9 mouse cellular contexts compared by ENCODE assay signal in the genomic region with DNA sequence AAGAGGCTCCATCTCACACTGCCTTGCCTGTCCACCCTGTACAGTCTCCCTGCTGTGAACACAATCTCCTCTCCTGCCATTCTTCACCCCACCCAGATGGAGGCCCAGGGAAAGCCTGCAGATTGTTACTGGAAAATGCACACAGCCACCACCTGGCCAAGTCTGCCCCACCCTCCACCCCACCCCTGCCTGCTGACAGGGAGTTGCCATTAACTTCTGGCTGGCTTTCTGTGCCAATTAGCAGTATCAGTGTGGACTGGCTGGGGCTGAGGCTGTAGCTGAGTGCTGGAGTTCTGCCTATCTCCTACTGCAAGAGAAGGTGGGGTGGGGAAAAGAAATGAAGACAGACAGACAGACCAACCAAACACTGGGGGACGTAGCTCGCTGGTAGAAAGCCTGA. TPM values are rescaled to one million over a fixed set of nuclear protein-coding genes. Genes with fewer than 3 reads are reported as not detected.
DNase-seq lines count a peak whose midpoint lies in the region; ATAC-seq and TF ChIP-seq lines count a peak whose summit lies in the region.
"Had no signal": no experiment of that assay in that cellular context is flagged by ENCODE, and none has a peak within 500 bp of the region (broad histone marks: within the 10 kb centered on the region; RNA-seq: fewer than 3 reads in every experiment).

No protein-coding gene starts in this region.

- no peak overlapping the region for H3K4me3 ChIP-seq in G1E (ENCODE audit: low read depth, low read length)
- H3K4me3 ChIP-seq in intestine, embryonic 14.5 days (ENCODE audit: low read depth, low read length), result no peak overlapping the region
- H3K4me3 ChIP-seq in liver, embryonic 16.5 days (ENCODE audit: low read depth, low read length), result 0 out of 2 replicates have a peak overlapping the region, but pooled peaks have one; percentile 5

- 57% methylated on average over 2 of the region's 2 CpGs for WGBS in intestine, embryonic 14.5 days
- 24% methylated on average over 2 of the region's 2 CpGs for WGBS in liver, embryonic 16.5 days (ENCODE audit: insufficient replicate concordance)

- no peak overlapping the region for H3K9ac ChIP-seq in intestine, embryonic 14.5 days (ENCODE audit: low read length)
- H3K9ac ChIP-seq in liver, embryonic 16.5 days (ENCODE audit: low read depth, low read length), result peak overlapping the region; percentile 56

- DNase-seq in G1E (ENCODE audit: low spot score), result peak; percentile 37
- DNase-seq in c-Kit-negative CD71-positive TER-119-positive erythroid progenitor cells, embryonic 14.5 days (ENCODE audit: low read depth, low spot score), result peak; percentile 65
- no peak for DNase-seq in intestine, embryonic 14.5 days (ENCODE audit: low spot score)
- no peak for DNase-seq in Muller cell, postnatal 12 days (ENCODE audit: inconsistent ontology term)
- no peak for DNase-seq in embryo, embryonic 9.5 days (ENCODE audit: extremely low spot score)
- no peak for DNase-seq in left cerebral cortex, adult 9 months (ENCODE audit: low spot score in 2 of 2)

- TF ChIP-seq CTCF in G1E (IDR thresholded peaks at IDR 0.05; ENCODE audit: low read depth, low read length), result no peak

- no peak overlapping the region for H3K4me2 ChIP-seq in intestine, embryonic 14.5 days (ENCODE audit: low read length)
- H3K4me2 ChIP-seq in liver, embryonic 16.5 days (ENCODE audit: low read depth, low read length), result peak overlapping the region; percentile 50

- peaks cover 15% of the 10 kb centered on the region for H3K27me3 ChIP-seq in G1E (ENCODE audit: insufficient read depth, low read length)
- H3K27me3 ChIP-seq in intestine, embryonic 14.5 days (replicated peaks; ENCODE audit: control insufficient read depth, insufficient read depth, low read length), result no peaks in the 10 kb centered on the region
- no peaks in the 10 kb centered on the region for H3K27me3 ChIP-seq in liver, embryonic 16.5 days (ENCODE audit: control insufficient read depth, insufficient read depth, low read depth, low read length)

- no peak; the same call in 1 of the 2 replicates for ATAC-seq in G1E (ENCODE audit: extremely low read depth, insufficient number of reproducible peaks, low FRiP score, poor library complexity, severe bottlenecking)
- 0 out of 2 replicates have a peak, but pooled peaks have one; percentile 16 for ATAC-seq in intestine, embryonic 14.5 days (replicated peaks; ENCODE audit: low FRiP score, low TSS enrichment, low read depth)
- ATAC-seq in liver, embryonic 16.5 days (ENCODE audit: low read depth), result peak; percentile 95

- H3K9me3 ChIP-seq in G1E (replicated peaks), result no peaks in the 10 kb centered on the region
- H3K9me3 ChIP-seq in intestine, embryonic 14.5 days (ENCODE audit: control insufficient read depth, low read length), result no peaks in the 10 kb centered on the region
- H3K9me3 ChIP-seq in liver, embryonic 16.5 days (replicated peaks; ENCODE audit: control insufficient read depth, low read length), result no peaks in the 10 kb centered on the region

- peaks cover 24% of the 10 kb centered on the region for H3K4me1 ChIP-seq in G1E (ENCODE audit: insufficient read depth, low read depth, low read length)
- no peaks in the 10 kb centered on the region for H3K4me1 ChIP-seq in intestine, embryonic 14.5 days (replicated peaks; ENCODE audit: control insufficient read depth, insufficient read depth, low read length)
- H3K4me1 ChIP-seq in liver, embryonic 16.5 days (ENCODE audit: control insufficient read depth, low read depth, low read length), result peaks cover 62% of the 10 kb centered on the region

- peak overlapping the region; percentile 16; the same call in 1 of the 2 replicates for H3K27ac ChIP-seq in intestine, embryonic 14.5 days (ENCODE audit: low read depth)
- peak overlapping the region; percentile 86 for H3K27ac ChIP-seq in liver, embryonic 16.5 days (ENCODE audit: low read length)

- peaks cover 4% of the 10 kb centered on the region for H3K36me3 ChIP-seq in G1E (replicated peaks)
- no peaks in the 10 kb centered on the region for H3K36me3 ChIP-seq in intestine, embryonic 14.5 days (ENCODE audit: control insufficient read depth, insufficient read depth, low read length)
- H3K36me3 ChIP-seq in liver, embryonic 16.5 days (ENCODE audit: control insufficient read depth, insufficient read depth), result no peaks in the 10 kb centered on the region

RNA-seq across cellular contexts. Expression of a gene that starts 10.5 kb away (rescaled TPM):
- total RNA-seq in G1E (2014; fragmentation: Nextera tagmentation) (82.6 and 131 TPM in 2 replicates), G1E (2017) (228 and 241 TPM in 2 replicates)
- 149 and 184 TPM in 2 replicates for polyA plus RNA-seq in G1E (2012)
- polyA plus RNA-seq in intestine, embryonic 14.5 days (2014; fragmentation: Nextera tagmentation; extraction: Ambion mirVana), result 337 and 340 TPM in 2 replicates
- 298 and 327 TPM in 2 replicates for polyA plus RNA-seq in liver, embryonic 16.5 days (2015; fragmentation: Nextera tagmentation; extraction: Ambion mirVana)

RNA-seq across cellular contexts. Expression of a gene that starts 12.7 kb away (rescaled TPM):
- total RNA-seq in G1E (2014; fragmentation: Nextera tagmentation) (63.5 and 75.8 TPM in 2 replicates), G1E (2017) (73.2 and 85.0 TPM in 2 replicates)
- polyA plus RNA-seq in G1E (2012), result 51.3 and 77.0 TPM in 2 replicates
- 159 and 163 TPM in 2 replicates for polyA plus RNA-seq in intestine, embryonic 14.5 days (2014; fragmentation: Nextera tagmentation; extraction: Ambion mirVana)
- 120 and 127 TPM in 2 replicates for polyA plus RNA-seq in liver, embryonic 16.5 days (2015; fragmentation: Nextera tagmentation; extraction: Ambion mirVana)

RNA-seq across cellular contexts. Expression of a gene that starts 12.8 kb away (rescaled TPM):
- total RNA-seq in G1E (2014; fragmentation: Nextera tagmentation) (8.1 and 23.0 TPM in 2 replicates), G1E (2017) (6.4 and 6.9 TPM in 2 replicates)
- 3.5 and 3.7 TPM in 2 replicates for polyA plus RNA-seq in G1E (2012)
- polyA plus RNA-seq in intestine, embryonic 14.5 days (2014; fragmentation: Nextera tagmentation; extraction: Ambion mirVana), result 6.6 and 7.0 TPM in 2 replicates
- 14.6 and 15.4 TPM in 2 replicates for polyA plus RNA-seq in liver, embryonic 16.5 days (2015; fragmentation: Nextera tagmentation; extraction: Ambion mirVana)

RNA-seq across cellular contexts. Expression of a gene that starts 22.0 kb away (rescaled TPM):
- total RNA-seq in G1E (2014; fragmentation: Nextera tagmentation) (not detected in 2 replicates), G1E (2017) (0.12 TPM in 1 of 2 replicates, not detected in the other)
- not detected in 2 replicates for polyA plus RNA-seq in G1E (2012)
- polyA plus RNA-seq in intestine, embryonic 14.5 days (2014; fragmentation: Nextera tagmentation; extraction: Ambion mirVana), result not detected in 2 replicates
- polyA plus RNA-seq in liver, embryonic 16.5 days (2015; fragmentation: Nextera tagmentation; extraction: Ambion mirVana), result not detected in 2 replicates
- total RNA-seq: gastrocnemius, postnatal 4 days; left cerebral cortex, postnatal 14 days had no signal

RNA-seq across cellular contexts. Expression of a gene that starts 29.1 kb away (rescaled TPM):
- total RNA-seq in G1E (2014; fragmentation: Nextera tagmentation) (8.7 TPM in 2 replicates), G1E (2017) (0.29 TPM in 1 of 2 replicates, not detected in the other)
- 0.07 and 0.09 TPM in 2 replicates for polyA plus RNA-seq in G1E (2012)
- polyA plus RNA-seq in intestine, embryonic 14.5 days (2014; fragmentation: Nextera tagmentation; extraction: Ambion mirVana), result 0.83 TPM in 1 of 2 replicates, not detected in the other
- polyA plus RNA-seq in liver, embryonic 16.5 days (2015; fragmentation: Nextera tagmentation; extraction: Ambion mirVana), result 0.38 and 0.64 TPM in 2 replicates

Comparison
In these comparisons a context has a peak if more than half of its experiments do, and no peak if none do; other contexts are left out.
1. DNase-seq: peak in G1E (single experiment) and c-Kit-negative CD71-positive TER-119-positive erythroid progenitor cells, embryonic 14.5 days (single experiment); none in intestine, embryonic 14.5 days (single experiment), Muller cell, postnatal 12 days (single experiment), embryo, embryonic 9.5 days (single experiment) and left cerebral cortex, adult 9 months (0 of 2).